Mouse (Mus musculus): ENCODE data around the gene Pomt2.

Pomt2 gene

GRCm38 (mm10) chr12:87127256-87127655, 20.5 kb downstream of the Pomt2 start:
- no peak for DNase-seq (ENCODE audit: low spot score)

GRCm38 (mm10) chr12:87121918-87122589, 25.7 kb downstream of the Pomt2 start:
- DNase-seq (ENCODE audit: low spot score), result no peak

DNA sequence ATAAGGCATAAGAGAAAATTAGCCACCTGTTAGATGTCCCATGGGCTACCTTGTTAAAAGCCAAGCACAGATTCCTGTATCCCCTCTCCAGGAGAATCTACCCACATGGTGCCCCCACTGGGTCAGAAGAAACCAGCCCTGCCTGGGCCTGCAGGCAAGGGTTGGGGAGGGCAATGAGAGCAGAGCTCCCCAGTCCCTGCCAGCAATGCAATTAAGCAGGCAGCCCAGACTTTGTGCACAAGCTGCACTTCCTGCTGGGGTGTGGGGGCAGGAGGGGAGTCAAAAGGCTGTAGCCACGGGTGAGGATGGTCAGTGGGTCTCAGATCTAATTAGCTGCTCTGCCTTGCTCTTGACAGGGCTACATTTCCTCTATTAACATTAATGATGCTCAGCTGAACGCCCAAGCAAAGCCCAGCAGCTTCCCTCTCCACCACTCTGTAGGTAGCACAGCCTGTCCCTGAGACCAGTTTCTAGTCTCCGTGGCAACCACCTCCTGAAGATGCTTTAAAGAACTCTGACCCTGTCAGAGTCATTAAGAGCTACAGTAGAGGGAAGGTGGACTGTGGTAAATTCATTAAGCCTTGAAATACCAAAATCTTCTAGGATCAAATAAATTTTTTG, 40.3 kb downstream of the Pomt2 start:
- no peak for DNase-seq (ENCODE audit: low spot score)

- no peak for DNase-seq (ENCODE audit: low spot score)
Measured at GRCm38 (mm10) chr12:87104796-87105195, 43.0 kb downstream of the Pomt2 start.

DNA sequence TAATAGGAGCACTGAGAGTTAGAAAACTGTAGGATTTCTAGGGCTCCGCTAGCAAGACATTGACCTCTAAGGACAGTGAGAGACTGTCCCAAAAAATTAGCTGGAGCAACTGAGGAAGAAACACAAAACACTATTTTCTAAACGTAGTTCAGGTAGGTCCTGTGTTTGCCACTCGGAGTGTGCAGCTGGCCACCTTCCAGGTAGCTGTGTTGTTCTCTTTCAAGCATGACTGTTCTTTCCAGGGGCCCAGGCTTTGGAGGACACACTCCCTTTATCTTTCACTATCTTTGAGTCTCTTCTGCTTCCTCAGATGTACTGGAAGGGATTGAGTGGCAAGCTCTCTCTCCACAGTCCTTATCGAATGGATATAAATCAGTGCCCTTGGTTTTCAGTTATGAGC, 44.3 kb downstream of the Pomt2 start:
- no peak for DNase-seq (ENCODE audit: low spot score)

GRCm38 (mm10) chr12:87102165-87102631, 45.6 kb downstream of the Pomt2 start, which contains the start of gene Ngb:
TSS of gene Ngb (minus strand) at chr12:87102539.
- DNase-seq (ENCODE audit: low spot score), result no peak

DNA sequence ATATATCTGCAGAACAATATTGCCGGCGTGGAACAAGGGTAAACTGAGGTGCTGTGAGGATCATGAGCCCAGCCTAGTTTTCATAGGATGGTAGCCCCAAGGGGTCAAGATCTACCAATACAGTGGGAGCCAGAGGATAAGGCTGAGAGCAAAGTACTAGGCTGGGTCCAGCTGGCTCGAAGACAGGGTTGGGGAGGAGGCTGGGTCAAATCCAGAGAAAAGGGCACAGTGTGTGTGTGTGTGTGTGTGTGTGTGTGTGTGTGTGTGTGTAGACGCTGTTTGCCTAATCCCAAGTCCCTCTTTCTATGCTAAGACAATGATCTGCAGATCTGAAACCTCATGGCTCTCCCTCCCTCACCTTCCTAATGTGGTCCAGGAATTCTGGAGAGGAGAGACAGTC, 47.4 kb downstream of the Pomt2 start:
- no peak for DNase-seq (ENCODE audit: low spot score)

GRCm38 (mm10) chr12:87093671-87094070, 54.1 kb downstream of the Pomt2 start:
- no peak for DNase-seq (ENCODE audit: low spot score)

GRCm38 (mm10) chr12:87093249-87093648, 54.5 kb downstream of the Pomt2 start:
- DNase-seq (ENCODE audit: low spot score), result no peak

- DNase-seq (ENCODE audit: low spot score), result no peak
Measured at GRCm38 (mm10) chr12:87091916-87092315, 55.9 kb downstream of the Pomt2 start.

DNA sequence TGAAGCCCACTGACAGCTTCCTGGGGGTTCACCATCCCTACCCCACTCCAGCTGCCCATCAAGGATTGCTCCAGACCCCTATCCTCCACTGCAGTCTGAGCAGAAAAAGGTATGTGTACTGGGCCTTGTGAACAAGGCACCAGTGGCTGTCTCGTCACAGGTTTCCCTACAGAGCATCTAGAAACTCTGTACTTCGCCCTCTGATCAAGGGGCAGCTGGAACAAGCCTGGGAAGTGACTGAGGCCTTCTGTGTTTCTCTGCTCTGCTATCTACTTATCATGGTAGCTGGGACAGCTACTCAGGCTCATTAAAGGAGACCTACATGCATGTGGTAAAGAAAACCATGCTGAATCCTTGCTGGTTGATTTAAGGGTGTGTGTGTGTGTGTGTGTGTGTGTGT, 58.1 kb downstream of the Pomt2 start:
- DNase-seq (ENCODE audit: low spot score), result no peak

DNA sequence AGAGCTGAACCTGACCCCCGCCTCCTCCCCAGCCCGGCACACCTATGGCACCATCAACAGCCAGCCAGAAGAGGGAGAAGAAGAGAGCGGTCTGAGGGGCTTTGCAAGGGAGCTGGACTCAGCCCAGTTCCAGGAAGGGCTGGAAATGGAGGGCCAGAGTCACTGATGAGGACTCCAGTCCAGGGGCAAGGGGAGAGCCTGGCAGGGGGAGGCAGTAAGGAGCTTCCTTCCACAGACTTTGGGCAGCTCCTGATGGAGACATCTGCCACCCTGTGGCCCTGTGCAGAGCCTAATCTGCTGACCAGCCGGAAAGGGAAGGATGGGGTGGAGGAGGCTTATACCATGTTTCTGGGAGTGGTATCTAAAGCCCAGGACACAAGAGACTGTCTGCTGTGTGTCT, 58.5 kb downstream of the Pomt2 start:
- DNase-seq (ENCODE audit: low spot score), result no peak

- DNase-seq (ENCODE audit: low spot score), result no peak
Measured at GRCm38 (mm10) chr12:87088331-87088730, 59.4 kb downstream of the Pomt2 start.

DNA sequence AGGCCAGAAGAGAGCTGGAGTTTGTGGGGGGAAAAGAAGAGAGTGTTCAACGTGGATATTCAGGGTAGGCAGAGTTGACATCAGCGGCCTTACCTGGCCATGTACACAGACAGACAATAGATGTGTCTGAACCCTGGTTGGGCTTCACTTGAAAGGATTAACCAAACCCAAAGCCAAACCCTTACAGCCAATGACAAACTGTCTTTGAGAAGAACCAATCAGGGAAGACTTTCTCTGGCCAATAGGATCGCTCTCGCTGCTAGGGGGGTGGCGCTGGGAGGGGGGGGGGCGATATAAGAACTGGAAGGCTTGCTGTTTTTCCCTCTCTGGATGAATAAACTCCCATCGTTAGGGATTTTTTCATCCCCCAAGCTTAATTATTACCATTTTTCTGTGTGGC, 60.5 kb downstream of the Pomt2 start:
- no peak for DNase-seq (ENCODE audit: low spot score)

DNA sequence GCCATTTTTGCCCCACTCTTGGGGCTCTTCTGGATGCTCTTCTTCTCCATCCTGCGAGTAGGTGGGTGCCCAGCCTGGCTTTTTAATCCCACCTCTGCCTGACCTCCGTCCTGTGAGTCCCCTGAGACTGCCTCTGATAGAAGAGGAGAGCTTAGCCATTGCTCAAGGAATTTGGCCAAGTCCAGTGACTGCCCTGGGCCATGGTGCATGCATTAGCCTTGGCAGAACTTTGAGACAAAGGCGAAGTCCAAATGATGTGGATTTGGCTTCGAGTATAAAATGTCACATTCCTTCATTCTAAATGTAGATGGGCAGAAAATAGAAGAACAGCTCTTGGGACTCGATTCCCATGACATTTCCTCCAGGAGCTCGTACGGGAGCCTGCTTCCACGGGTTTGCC, 65.0 kb downstream of the Pomt2 start:
- DNase-seq (ENCODE audit: low spot score), result no peak

DNA sequence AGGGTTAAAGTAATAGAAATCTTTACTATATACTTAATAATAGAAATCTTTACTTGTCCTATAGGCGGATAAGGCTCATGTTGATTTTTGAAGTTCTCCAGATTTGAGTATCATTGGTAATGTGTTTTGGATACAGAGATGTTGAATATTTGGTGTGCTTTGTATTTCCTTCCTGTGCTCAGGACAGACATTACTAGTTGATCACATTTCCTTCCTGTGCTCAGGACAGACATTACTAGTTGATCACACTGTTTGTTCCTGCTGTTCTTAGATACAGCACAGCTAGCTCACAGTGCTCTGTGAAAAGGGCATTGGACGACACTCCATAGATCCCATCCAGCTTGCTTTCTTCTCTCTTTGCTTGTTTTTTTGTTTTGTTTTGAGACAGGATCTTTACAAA, 71.2 kb downstream of the Pomt2 start:
- no peak for DNase-seq (ENCODE audit: low spot score)

GRCm38 (mm10) chr12:87070520-87070919, 77.2 kb downstream of the Pomt2 start:
- no peak for DNase-seq (ENCODE audit: low spot score)

GRCm38 (mm10) chr12:87066429-87066828, 81.3 kb downstream of the Pomt2 start:
- DNase-seq (ENCODE audit: low spot score), result no peak

DNA sequence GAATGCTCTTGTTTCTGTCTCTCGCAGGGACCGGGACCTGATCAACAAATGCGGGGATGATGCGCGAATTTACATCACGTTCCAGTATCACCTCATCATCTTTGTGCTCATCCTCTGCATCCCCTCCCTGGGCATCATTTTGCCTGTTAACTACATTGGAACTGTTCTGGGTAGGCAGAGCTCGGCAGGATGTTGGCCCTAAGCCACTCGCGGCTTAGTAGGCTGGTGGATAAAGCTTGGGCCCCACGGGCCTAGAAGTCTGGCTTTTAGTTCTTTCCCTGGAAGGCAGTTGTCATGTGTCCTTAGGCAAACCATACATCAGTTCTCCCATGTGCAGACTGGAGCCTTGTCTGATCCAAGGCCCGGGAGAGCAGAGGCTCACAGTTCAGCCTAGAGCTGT, 82.3 kb downstream of the Pomt2 start:
- DNase-seq (ENCODE audit: low spot score), result no peak

DNA sequence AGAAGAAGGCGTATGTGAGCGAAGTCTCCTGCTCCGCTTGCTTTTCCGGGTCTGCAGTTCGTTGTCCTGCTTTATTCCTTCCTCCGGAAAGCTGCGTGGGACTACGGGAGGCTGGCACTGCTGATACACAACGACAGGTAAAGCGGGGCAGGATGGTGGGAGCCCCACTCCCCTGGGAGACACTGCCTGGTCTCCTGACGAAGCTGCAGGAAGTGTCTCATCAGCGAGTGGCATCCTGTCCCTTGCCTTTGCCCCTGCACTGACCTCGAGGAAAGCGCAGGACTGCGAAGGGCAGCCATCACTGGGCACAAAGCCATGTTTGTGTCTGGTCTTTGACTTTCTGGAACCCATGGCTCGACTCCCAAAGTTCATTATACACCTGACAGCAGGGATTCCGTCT, 90.7 kb downstream of the Pomt2 start:
- no peak for DNase-seq (ENCODE audit: low spot score)
